Mouse (Mus musculus) kidney, adult 11 months (tissue): ENCODE measurements at regions not wholly inside any gene's neighbourhood (a gene's known extent, or its start where the extent isn't known, plus 50 kb on each side); places are given as distances from the start of the nearest gene placed in this dataset.
A peak's percentile ranks its signal among the peaks of the same experiment; 100 is the strongest.

Experiments
- DNase-seq: peaks from one replicate; pipeline ENCODE4 v3.0.0; 2022

- DNase-seq: no peak
Measured at GRCm38 (mm10) chr3:117520461-117520860, 54.2 kb upstream of the Plppr5 start.

- DNase-seq: no peak
Measured at GRCm38 (mm10) chr3:117508090-117508489, 66.5 kb upstream of the Plppr5 start.

GRCm38 (mm10) chr3:117506151-117506723 is 68.4 kb upstream of the Plppr5 start:
- DNase-seq: no peak

- DNase-seq: no peak
Measured at GRCm38 (mm10) chr3:117501107-117501506, 73.5 kb upstream of the Plppr5 start.

GRCm38 (mm10) chr3:117498138-117498897 is 76.3 kb upstream of the Plppr5 start:
- DNase-seq: no peak

- DNase-seq: no peak
Measured at GRCm38 (mm10) chr3:117494118-117494517, 80.5 kb upstream of the Plppr5 start.

- DNase-seq: no peak
Measured at GRCm38 (mm10) chr3:117487281-117488027, 87.2 kb upstream of the Plppr5 start.

- DNase-seq: no peak
Measured at GRCm38 (mm10) chr3:117486351-117486750, 88.3 kb upstream of the Plppr5 start.

- no peak for DNase-seq
Measured at GRCm38 (mm10) chr3:117480131-117480530, 94.5 kb upstream of the Plppr5 start.

GRCm38 (mm10) chr3:117459507-117459906 is 98.8 kb upstream of the Plppr4 start:
- DNase-seq: no peak

- no peak for DNase-seq
Measured at GRCm38 (mm10) chr3:117450559-117450958, 89.9 kb upstream of the Plppr4 start.

- no peak for DNase-seq
Measured at GRCm38 (mm10) chr3:117441887-117442286, 81.2 kb upstream of the Plppr4 start.

- no peak for DNase-seq
Measured at GRCm38 (mm10) chr3:117440294-117440693, 79.6 kb upstream of the Plppr4 start.

GRCm38 (mm10) chr3:117438473-117439114 is 77.9 kb upstream of the Plppr4 start:
- peak; percentile 8 for DNase-seq

- DNase-seq: no peak
Measured at GRCm38 (mm10) chr3:117424526-117424925, 63.9 kb upstream of the Plppr4 start.

GRCm38 (mm10) chr3:117412896-117413747 is 52.4 kb upstream of the Plppr4 start:
- DNase-seq: no peak
